Mouse (Mus musculus) megakaryocyte, embryonic 14.5 days (primary cell): ENCODE results near the gene Nae1.

Source experiments
- FLI1 ChIP-seq: IDR thresholded peaks from 2 replicates; pipeline ENCODE4 v1.6.1; 2012; ENCODE audit warnings: low read length, inconsistent platforms, mixed read lengths
- GATA1 ChIP-seq: IDR thresholded peaks from 3 replicates; pipeline ENCODE4 v1.6.1; 2012; ENCODE audit warnings: mixed read lengths, low read length, inconsistent platforms, borderline replicate concordance

GRCm38 (mm10) chr8:104529671-104530070 is 4.8 kb downstream of the Nae1 start:
- TF ChIP-seq GATA1 (no peak), FLI1 (no peak)
